Mouse (Mus musculus) spleen, postnatal 14 days (tissue): ENCODE data around the gene Ranbp17.

Experiments used
- DNase-seq, 2 experiments: peaks; one replicate each; pipeline ENCODE4 v3.0.0; 2021 to 2022; ENCODE audit warnings: low spot score in 2 of 2

Ranbp17 gene

GRCm38 (mm10) chr11:33404651-33405050 lies 108.9 kb downstream of the Ranbp17 start:
- DNase-seq = no peak

- DNase-seq = no peak
Measured at GRCm38 (mm10) chr11:33399346-33399745, 114.2 kb downstream of the Ranbp17 start.

- no peak for DNase-seq
Measured at GRCm38 (mm10) chr11:33398701-33399100, 114.8 kb downstream of the Ranbp17 start.

GRCm38 (mm10) chr11:33396275-33396674 lies 117.3 kb downstream of the Ranbp17 start:
- DNase-seq = no peak

GRCm38 (mm10) chr11:33394093-33394492 lies 119.5 kb downstream of the Ranbp17 start:
- DNase-seq = no peak

DNA sequence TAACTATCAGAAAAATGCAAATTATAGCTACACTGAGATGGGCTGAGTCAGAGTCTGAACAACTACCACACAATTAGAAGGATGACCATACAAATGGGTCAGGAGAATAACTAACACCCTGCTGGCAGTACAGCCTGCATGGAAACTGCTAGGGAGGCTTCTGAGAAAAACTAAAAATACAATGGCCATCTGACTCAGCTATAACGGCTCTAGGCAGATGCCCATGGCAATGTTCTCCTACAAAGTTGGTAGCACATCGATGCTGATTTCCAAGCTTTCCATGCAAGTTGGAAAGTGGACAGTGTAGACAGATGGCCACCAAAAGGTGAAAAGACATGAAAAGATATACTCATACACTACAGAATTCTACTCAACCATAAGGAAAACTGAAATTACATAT lies 124.9 kb downstream of the Ranbp17 start:
- no peak for DNase-seq

DNA sequence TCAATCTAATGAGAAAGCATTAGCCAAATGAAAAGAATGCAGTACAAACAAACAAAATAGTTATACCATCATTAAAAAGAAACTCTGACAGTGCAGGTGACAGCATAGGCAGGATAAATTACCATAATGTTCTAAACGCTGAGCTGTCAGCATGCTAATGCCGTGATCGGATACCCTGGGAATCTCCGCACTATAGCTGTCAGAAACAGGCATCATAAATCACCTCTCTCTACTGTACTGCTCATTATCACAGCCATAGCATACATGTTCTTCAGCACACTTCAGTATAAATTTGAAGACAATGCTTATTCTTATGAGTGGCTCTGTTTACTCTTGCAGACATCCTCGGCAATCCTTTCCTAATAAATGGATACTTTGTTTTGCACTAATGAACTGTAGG lies 151.7 kb downstream of the Ranbp17 start:
- DNase-seq = no peak

GRCm38 (mm10) chr11:33349269-33349668 lies 164.3 kb downstream of the Ranbp17 start:
- no peak for DNase-seq

- no peak for DNase-seq
Measured at GRCm38 (mm10) chr11:33342061-33342460, 171.5 kb downstream of the Ranbp17 start.

DNA sequence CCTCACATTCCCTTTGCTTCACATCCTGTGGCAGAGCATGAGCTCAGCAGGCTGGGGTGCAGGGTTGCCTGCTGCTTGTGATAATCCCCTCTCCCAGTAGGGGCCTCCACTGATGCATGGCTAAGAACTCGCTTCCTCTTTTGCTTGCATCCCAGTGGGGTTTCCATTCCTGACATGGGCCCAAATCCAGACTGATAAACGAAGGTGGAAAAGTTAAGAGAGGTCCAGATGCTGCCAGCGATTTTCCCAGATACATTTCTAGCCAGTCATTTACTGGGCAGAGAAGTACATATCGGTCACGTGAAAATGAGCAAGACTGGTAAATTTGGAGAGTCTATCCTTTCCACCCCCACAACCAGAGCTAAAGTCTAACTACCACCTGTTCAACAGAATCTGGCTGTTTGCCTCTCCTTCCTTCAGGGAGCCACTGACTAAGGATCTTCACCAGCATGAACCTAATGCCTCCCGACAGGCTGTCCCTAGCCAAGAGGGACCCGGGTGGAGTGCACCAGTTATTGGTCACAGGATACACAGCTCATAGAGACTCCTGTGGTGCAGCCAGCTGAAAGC lies 176.9 kb downstream of the Ranbp17 start:
- DNase-seq = no peak

DNA sequence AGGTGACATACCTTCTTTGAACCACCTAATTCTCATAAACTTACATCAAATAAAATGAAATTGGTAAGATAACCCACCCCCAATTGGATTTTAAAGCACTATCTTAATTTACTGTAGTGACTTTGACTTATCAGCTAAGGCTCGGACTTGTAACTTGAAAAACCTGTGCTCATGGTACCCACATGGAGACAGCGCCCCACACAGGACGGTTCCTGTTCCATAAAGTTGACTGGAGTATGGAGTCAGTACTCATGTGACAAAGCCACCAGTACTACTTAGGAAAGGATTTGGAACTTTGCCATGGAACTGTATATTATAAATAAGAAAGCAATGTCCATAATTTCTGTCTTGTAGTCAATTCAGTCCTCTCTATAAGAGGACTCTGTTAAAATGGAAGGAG lies 177.9 kb downstream of the Ranbp17 start:
- DNase-seq = no peak

- no peak for DNase-seq
Measured at GRCm38 (mm10) chr11:33332137-33332536, 181.4 kb downstream of the Ranbp17 start.

DNA sequence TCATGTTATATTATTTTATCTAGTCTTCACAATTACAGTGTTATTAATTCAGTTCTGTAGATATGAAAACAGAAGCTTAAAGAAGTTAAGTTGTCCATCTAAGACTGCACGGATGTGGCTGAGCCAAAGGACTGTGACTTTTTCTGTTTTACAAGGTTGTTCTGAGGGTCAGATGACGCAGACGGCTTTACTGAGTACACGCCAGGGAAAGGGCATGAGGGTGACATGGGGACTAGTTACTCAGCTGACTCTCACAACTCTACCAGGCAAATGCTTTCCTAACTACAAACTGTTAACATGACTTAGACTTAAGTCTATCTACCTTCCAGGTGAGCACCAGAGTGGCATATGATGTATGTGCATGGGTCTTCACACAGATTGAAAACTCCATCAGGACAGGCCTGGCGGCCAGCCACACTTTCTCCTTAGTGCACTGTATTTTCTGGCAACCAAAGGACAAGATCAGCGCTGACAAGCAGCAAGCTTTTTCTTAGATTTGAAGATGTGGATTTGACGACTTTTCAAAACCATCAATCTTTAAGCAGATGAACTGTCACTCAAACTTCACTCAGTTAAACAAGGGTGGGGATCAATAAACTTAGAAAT lies 194.4 kb downstream of the Ranbp17 start:
- DNase-seq = no peak

GRCm38 (mm10) chr11:33309566-33309965 lies 204.0 kb downstream of the Ranbp17 start:
- DNase-seq = no peak

DNA sequence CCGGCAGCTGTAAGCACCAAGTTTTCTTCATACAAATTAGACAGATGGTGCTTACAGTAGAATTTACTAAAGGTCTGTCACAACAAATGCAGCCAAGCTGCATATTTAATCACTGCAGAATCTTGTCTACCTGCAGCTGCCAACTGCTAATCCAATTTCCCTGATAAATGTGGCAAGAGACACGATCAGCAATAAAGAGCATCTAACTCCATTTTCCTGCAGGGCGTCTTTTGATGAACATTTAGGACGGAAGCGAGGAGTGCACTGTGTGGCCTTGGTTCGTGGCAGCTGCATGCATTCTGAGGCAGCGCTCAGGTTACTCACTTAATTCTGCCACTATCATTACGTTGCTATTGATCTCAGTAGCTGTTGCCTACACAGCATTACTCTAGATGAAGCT lies 212.7 kb downstream of the Ranbp17 start:
- DNase-seq = no peak

- DNase-seq = no peak
Measured at GRCm38 (mm10) chr11:33299371-33299770, 214.2 kb downstream of the Ranbp17 start.

DNA sequence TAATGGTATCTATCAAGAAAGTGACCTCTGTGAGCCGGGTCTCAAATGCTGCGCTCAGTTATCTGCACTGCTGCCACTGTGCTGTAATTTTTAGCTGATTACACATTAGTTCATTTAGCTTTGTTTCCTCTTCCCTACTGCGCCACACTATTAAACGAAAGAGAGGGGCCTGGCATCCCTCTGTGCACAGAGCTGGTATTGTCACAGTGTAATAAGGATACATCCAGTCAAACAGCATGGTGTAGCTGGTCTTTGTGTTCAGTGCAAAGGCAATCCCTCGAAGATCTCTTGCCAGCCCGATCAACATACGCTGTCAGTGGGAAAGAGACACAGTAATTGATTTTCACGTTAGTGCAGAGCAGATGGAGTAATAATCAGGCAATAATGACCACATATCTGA lies 216.4 kb downstream of the Ranbp17 start:
- DNase-seq = no peak

DNA sequence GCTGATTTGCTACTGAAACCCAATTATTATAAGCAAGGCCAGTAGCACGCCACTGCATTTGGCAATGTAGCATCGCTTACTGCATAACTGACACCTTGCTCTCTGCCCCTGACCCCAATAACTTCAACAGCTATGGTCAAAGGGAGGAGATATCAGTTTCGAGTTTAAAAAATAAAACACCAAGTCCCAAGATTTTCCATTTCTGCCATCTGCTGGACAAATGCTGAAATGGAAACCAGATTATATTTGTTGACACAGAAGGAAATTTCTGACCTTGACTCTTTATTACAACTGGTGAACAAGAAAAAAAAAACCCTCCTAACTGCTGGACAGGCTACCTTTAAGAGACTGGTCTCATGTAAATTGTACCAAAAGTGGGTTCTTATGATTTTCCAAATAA lies 218.1 kb downstream of the Ranbp17 start:
- DNase-seq = no peak

DNA sequence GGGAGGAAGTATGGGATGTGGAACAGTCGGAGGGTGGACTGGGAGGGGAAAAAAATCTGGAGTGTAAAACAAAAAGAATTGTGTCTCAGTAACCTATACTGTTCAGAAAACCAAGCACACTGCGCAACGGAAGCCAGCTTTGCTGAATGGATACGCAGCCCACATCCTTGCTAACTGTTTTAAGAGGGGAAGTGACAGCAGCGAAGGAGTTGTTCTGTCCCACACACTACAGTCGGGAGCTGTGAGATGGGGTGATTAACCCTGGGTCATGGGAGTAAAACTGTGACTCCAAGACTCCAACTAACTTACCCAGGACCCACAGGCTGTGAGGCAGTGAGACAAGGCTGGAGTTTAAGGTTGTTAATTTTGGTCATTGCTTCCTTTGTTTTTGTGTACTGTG lies 219.5 kb downstream of the Ranbp17 start:
- no peak for DNase-seq

GRCm38 (mm10) chr11:33278571-33278970 lies 235.0 kb downstream of the Ranbp17 start:
- no peak for DNase-seq

DNA sequence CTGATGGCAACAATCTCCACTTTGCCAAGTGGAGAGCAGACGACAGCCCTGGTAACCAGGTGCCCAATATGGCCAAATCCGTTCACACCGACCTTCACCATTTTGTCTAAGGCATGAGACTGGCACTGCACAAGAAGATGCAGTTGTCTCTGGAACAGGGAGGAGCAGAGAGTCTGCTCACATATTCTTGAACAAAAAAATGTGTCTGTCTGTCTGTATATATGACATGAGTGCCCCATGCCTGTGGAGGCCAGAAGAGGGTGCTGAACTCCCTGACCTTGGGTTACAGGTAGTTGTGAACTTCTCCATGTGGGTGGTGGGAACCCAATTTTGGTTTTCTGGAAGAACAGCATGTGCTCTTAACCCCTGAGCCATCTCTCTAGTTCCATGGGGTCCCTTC lies 236.9 kb downstream of the Ranbp17 start, which contains the start of gene Gm12117:
Gene Gm12117 (minus strand): TSS at position 101 of the 400 bp plus-strand sequence.
- DNase-seq = no peak

- no peak for DNase-seq
Measured at GRCm38 (mm10) chr11:33274816-33275215, 238.7 kb downstream of the Ranbp17 start.

GRCm38 (mm10) chr11:33274294-33274693 lies 239.3 kb downstream of the Ranbp17 start:
- no peak for DNase-seq

GRCm38 (mm10) chr11:33240295-33240694 lies 273.3 kb downstream of the Ranbp17 start:
- DNase-seq = no peak
